Mouse (Mus musculus) erythroblast, adult 5-6 weeks (primary cell): ENCODE measurements around the gene Ptger3. TPM values are rescaled to one million over a fixed set of nuclear protein-coding genes. Genes with fewer than 3 reads are reported as not detected.

ENCODE experiments used
- ATAC-seq: replicated peaks from 2 replicates; pipeline ENCODE4 v1.8.0; 2016; ENCODE audit warnings: moderate number of reproducible peaks, mild to moderate bottlenecking, moderate TSS enrichment, inconsistent platforms; ENCODE audit not compliant: poor library complexity, low FRiP score, severe bottlenecking
- total RNA-seq, 2 experiments: library from RNA; stranded (forward) in 1 of 2; stranded (reverse) in 1 of 2; fragments of 150-400 nt in 1 of 2; fragments of 200-764, 138-1000 nt in 1 of 2; gene quantifications; 2 replicates each; pipeline versions ENCODE4 v1.2.3 to v1.2.4; 2015 to 2017; ENCODE audit warnings: low replicate concordance in 2 of 2

Gene Ptger3
- 0.19 and 1.3 TPM in 2 replicates for total RNA-seq (2015; ENCODE audit: low replicate concordance)
- total RNA-seq (2017; ENCODE audit: low replicate concordance): 0.84 and 1.5 TPM in 2 replicates

DNA sequence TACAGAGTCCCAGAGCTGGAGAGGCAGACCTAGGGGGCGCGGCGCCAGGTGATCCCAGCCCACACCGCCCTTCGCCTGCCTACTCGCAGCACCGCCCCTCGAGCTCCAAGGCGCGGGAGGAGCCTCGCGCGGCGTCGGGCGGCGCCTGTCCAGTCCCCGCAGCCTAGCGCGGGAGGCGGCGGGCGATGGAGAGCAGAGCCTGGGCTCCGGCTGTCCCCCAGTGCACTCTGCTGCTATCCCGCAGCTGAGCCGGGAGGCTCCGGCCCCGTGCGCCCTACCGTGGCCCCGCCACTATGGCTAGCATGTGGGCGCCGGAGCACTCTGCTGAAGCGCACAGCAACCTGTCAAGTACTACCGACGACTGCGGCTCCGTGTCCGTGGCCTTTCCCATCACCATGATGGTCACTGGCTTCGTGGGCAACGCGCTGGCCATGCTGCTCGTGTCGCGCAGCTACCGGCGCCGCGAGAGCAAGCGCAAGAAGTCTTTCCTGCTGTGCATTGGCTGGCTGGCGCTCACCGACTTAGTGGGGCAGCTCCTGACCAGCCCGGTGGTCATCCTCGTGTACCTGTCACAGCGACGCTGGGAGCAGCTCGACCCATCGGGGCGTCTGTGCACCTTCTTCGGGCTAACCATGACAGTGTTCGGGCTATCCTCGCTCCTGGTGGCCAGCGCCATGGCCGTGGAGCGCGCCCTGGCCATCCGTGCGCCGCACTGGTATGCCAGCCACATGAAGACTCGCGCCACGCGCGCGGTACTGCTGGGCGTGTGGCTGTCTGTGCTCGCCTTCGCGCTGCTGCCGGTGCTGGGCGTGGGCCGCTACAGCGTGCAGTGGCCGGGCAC lies at the start of gene Ptger3:
Ptger3 (plus strand) TSS at position 168 of the 841 bp plus-strand sequence.
- ATAC-seq: peak; percentile 75

DNA sequence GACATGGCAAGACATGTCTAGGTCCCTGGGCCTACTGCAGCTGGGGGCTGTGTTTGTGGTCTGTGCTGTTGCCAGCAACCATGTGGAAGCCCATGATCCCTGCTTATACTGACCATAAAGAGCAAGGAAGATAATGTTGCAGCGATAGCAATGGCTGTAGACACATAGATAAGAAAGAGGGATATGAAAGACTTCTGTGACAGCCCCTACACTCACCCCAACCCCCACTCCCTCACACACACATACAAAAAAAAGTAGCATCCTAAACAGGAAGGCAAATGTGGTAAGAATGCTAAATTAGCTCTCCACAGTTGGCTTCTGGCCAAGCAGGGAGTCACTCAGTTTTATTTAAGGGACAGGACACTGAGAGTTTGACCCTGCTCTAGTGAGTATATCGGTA lies 48.7 kb upstream of the Ptger3 start:
- no peak for ATAC-seq

DNA sequence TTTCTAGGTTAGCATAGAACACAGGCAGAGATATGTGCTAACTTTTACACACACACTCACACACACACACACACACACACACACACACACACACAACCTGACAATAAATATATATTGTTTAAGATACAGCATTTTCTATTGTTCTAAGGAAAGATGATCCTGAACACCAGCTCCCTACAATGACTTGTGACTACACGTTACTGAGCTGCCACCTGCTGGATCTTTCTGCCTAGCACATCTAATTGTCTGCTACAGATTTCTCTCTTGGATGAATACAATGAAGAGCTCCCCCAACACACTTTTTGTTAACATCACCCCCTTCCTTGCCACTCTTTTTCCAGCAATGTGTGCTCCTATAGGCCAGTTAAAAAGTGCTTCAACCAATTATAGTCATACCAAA lies 46.3 kb upstream of the Ptger3 start:
- ATAC-seq: no peak

DNA sequence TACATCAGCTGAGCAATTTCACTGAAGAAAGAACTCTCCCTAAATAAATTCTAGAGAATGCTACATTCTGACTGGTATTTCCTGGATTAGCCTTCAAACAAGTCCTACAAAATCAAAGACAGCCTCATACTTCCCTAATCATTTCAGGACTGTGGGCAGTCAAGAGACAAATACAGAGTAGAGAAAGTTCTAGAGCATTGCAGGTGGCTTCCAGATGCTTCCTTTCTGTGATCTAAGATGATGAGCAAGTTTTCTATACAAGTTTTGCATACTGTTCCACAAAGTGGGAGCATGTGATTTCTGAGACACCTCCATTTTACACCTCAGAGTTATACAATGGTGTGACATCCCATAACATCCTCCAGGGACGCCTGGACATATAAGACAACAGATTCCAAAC lies 42.9 kb upstream of the Ptger3 start:
- ATAC-seq: no peak

DNA sequence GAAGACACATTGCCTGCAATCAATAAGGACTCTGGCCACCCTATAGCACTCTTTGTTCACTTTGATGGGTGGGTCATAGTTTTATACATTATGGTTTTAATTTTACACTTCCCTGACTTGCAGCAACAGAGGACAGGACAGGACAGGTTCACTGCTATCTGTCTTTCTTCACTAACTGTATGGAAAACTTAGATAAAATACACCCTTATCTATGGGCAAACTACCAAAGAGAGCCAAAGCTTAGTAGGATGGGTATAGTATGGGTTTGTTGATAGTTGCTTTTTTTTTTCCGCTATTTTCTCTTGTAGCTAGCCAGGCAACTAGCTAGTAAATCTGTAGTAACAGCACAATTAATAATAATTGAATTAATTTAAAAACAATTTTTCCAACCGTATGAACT lies 35.1 kb upstream of the Ptger3 start:
- ATAC-seq: no peak

DNA sequence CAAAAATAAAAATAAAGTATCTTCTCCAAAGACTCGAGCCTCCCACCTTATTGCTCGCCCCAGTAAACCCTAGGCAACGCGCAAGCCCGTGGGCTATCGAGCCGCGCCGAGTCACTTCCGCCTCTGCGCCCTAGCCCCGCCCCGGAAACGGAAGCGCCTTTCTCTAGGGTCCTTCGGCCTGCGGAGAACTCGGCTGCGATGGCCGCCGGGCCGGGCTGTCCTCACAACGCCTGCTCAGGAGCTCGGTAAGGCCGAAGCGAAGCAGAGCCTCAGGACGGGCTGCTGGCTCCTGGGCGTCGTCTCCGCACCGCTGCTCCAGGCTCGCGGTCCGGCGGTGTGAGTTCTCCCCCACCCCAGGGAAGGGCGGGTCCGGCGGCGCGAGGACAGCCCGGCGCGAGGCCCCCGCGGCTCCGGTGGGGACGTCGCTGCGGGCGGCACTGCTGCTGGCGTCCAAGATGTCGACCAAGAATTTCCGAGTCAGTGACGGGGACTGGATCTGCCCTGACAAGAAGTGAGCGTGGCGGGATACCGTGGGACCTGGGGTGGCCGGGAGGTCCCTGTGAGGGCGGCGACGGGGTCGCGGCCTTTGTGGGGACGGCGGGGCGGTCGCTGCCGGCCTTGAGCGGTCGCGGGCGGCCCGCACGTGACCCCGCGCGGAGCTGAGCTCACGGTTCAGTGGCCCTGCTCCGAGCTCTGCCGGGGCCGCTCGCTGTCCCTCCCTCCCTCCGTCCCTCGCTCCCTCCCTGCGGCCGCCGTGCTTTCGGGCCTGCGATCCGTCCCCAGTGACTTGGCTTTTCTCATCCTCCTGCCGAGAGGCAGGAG lies 32.5 kb upstream of the Ptger3 start, which contains the start of gene Zranb2:
Zranb2 (plus strand) TSS at position 197 of the 822 bp plus-strand sequence.
- peak; percentile 94 for ATAC-seq

DNA sequence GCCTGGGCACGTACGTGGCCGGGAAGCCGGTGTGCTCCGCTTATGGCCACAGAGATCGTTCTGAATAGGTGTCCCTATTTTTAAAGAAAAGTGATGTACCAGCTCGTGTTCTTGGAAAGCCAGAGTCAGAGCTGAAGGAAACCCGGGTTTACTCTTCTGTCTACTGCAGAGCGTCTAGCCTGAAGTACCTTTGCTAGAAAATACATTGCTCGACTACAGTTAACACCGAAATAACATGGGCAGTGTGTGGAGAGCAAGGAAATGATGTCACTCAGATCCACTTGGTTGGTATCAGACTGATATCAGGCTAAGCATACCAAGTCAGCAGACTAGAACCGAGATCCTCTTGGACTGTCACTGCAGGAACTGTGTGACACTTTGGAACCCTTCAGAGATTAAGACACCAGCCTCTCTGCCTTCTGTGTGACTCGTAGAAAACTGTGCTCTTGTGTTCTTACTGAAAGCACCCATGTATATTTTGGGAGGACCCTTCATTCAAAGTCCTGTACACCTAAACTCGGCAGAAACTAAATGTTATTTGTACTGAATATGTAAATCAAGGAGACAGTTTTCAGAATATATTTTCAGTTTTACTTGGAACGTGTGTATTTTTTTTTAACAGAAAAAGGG lies 31.8 kb upstream of the Ptger3 start:
- peak; percentile 72 for ATAC-seq

DNA sequence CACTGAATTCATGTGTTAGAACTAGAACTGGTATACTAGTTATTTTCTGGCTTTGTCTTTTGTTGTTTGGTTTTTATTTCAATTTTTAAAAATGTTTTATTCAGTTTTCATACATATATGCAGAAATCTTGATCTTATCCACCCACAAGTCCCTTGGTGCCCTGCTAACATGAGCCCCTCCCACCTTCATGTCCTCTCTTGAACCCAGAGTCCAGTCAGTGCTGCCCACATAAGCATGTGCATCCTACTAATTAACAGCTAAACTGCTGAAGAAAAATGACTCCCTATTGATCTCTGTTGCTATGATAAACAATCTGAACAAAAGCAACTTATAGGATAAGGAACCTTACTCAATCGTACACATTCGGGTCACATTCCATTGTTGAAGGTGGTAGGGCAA lies 17.4 kb upstream of the Ptger3 start:
- no peak for ATAC-seq

DNA sequence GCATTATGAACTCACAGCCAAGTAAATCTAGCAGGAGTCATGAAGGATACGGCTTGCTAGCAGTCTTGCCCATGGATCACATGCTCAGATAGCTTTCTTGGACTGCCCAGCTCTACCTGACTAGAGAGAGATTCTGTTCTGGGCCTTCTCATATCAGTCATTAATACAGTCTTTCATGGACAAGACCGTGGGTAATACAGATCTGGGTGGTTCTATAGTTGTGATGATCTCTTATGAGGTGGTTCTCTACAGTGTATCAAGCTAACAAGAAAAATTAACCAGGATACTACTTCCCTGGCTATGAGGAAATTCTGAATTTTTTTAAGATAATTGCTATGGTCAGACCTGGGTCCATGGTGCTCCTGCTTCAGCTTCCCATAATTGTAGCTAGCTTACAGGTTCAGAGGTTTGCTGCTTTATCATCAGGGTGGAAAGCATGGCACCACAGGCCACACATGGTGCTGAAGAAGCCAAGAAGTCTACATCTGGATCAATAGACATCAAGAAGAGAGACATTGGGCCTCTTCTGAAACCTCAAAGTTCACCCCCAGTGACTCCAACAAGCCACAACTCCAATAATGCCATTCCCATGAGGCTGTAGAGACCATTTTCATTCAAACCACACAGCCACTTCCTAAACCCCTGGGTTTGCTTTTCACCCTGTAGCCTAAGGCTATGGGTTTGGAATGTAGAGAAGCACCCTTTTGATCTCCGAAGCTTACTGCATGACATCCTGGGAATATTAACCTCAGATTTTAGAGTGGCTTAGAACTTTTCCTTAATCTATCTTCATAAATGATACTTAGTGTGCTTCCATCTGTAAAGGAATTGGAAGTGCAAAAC lies 16.7 kb upstream of the Ptger3 start:
- no peak for ATAC-seq

DNA sequence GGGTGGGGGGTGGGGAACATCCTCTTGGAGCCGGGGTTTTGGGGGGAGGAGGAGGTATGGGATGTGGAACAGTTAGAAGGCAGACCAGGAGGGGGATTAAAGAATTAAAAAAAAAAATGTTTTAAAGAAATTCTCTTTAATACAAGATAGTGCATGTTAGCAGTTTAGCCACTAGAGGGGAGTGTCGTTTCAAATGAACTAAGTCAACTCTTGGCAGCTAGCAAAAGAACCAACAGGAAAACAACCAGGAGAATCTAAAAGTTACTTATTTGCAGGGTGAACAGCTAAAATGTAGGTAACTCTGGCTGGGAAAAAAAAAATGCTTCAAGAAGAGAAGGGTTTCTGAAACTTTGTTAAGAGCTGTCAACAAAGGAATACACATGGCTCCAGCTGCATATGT lies 1.5 kb upstream of the Ptger3 start:
- no peak for ATAC-seq

DNA sequence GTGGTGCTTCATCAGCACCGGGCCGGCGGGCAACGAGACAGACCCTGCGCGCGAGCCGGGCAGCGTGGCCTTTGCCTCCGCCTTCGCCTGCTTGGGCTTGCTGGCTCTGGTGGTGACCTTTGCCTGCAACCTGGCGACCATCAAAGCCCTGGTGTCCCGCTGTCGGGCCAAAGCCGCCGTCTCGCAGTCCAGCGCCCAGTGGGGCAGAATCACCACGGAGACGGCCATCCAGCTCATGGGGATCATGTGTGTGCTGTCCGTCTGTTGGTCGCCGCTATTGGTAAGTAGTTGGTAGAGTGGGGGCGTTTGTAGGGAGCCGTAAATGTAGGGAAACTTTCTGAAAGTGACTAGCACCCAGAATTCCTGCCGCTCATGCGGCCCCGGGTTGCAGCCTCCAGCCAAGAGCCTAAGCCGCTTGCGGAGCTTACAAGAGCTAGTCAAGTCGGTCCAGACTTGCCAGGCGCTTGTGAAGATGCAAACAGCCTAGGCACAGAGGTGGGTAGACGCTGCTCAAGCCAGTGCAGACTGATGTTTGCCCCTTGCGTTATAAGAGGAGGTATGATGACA lies 957 bp downstream of the Ptger3 start:
- ATAC-seq: no peak

DNA sequence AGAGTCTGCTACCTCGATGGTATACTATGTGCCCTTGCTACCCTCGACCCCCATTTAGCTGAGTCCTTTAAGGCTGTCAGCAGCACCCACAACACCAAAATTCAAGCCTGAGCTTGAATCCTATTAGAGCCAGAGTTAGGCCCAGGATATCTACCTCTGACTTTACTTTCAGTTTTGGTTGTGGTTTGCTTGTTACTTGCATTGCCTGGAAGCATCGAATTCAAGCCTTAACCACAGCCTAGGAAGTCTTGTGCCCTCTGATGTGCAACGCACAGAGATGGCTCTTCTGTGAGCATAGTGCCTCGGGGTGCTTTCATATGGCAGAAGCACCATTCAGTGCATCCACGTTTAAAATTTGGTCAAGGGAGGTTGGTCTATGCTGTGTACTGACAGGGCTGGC lies 5.3 kb downstream of the Ptger3 start:
- ATAC-seq: no peak

DNA sequence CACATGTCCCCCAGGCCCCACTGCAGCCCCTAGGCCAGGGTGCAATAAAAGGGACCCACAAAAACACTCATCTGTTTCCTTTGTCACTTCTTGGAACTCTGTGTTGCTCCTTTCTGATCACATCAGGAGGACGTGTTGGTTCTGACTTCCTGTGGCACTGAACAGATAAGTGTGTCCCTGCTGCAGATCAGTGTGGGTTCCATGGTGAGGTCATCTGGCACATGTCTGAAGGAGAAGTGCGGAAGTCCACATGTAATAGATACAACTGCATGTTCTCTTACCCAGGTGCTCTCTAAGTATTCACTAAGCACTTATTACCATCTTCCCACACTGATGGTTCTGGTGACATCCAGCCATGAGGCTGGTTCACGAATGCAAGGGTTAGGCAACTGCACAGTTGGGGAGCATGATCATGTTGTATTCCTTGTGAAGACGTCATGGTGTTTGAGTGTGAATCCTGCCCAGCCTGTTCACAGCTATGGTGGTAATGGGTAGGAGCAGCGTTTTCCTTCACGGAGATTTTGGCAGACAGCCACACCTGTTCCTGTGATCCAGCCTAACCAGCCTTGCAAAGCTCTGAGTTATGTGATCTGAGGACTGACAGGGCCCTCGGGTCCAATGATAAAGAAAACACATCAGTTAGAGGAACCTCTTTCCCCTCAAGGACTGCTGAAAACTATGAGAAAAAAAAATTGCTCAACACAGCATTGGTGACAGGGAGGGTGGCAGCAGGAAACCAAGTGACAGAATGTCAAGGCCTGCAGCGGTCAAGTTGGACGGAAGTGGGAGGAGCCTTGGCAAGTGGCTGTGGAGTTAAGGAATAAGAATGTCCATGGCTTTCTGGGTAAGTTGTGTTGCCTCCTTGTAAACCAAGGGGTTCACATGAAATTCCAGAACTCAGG lies 9.0 kb downstream of the Ptger3 start:
- ATAC-seq: no peak

DNA sequence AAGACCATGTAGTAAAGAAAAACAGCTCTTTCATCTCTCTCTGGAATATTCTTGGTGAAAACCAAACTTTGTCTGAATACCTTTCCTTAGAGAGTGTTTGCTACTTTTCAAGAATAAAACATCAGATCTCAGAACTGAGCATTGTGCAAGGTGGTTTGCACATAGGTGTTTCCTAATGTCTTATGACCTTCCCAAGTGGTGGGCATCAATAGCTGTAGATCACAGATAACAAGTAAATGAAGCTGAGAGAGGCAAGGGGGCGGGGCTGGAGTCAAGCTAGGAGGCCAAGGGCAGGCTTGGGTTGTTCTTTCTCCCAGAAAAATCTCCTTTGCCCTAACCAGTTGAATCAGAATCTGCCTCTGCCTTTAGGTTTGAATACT lies 9.6 kb downstream of the Ptger3 start:
- ATAC-seq: no peak

DNA sequence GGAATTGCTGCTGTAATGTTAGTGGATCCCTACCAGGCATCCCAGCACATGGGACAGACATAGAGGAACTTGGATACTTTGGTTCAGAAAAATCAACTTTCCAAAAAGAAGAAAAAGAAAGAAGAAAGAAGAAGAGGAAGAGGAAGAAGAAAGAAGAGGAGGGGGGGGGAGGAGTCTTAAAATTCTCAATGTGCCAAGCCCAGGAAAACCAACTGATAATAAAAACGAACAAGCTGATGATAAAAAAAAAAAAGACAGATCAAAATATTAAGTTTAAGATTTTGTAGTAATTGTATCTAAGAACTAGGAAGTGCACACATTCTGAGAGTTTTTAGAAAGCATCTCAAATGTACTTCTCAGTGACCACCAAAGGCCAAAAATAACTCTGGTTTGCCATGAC lies 10.2 kb downstream of the Ptger3 start:
- ATAC-seq: no peak

DNA sequence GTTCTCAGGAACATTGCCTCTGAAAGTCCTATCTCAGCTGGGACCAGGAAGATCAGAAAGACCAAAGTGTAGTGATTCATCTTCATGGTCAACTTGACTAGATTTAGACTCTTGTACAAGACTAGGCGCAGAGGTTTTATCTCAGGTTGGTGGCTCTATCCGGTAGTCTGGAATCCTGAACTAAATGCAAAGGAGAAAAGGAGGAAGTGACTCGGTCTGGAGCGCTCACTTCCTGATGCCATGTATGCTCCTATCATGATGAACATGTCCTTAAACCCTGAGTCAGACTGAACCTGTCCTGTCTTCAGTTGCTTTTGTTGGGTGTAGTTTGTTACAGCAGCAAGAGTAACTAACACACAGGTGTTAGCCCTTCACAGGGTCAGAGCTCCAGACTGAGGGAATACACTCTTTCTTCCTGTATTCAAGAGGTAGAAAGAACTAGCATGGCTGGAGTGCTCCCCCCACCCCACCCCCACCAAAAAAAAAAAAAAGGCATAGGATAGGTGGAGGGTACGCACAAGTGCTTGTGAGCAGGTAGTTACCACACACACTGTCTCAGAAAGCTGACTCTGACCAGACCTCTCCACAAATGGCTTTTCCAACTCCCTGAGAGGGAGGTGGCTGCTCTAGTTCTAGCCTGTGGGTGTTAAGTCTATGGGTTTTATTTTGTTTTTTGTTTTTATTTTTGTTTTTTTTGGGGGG lies 11.9 kb downstream of the Ptger3 start:
- no peak for ATAC-seq

DNA sequence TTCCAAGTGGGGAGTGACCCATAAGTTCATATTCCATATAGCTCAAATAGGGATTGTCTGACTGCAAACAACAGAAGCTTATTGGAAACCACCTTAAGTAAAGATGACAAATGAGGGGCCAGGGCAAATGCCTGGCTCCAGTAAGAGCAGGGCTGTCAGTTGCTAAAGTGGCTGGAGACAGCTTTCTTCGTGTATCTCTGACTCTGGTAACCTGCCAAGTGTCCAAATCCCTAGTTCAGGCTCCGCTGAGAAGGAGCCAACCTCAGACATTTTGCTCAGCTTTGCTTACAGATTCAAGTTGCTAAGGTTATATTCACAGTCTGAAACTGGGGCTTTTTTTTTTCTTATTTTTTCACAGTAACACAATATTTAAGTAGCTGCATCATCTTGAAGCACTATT lies 12.7 kb downstream of the Ptger3 start:
- ATAC-seq: no peak

DNA sequence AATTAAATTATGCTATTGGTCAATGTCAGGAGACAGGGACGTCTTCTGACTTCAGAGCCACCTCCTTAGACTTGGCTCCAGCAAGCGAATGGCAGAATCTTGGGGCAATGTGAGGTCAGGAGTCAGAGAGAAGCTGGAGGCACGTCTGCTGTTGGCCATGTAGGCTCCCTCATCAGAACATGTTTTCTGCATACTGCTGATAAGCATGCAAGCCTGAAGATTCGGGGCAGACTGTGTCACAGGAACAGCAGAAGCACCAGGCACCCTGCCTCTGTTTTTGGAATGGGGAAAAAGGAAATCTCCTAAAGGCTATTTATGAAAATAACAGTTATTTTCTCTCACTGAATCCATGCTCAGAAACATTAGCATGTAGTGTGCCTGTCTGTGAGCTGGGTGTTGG lies 13.6 kb downstream of the Ptger3 start:
- peak; percentile 88 for ATAC-seq
